Mouse (Mus musculus) MEL (cell line): Measurements from ENCODE around the gene Mterf2. TPM values are rescaled to one million over a fixed set of nuclear protein-coding genes. Genes with fewer than 3 reads are reported as not detected.

Source experiments
- DNase-seq: peaks from one replicate; pipeline ENCODE4 v3.0.0; 2011; ENCODE audit warnings: low read depth, low spot score
- H3K27ac ChIP-seq: 2 replicates; pipeline ENCODE4 v1.5.1; 2012; ENCODE audit warnings: low read depth, mild to moderate bottlenecking, control low read depth, low read length, moderate library complexity; ENCODE audit not compliant: control insufficient read depth
- H3K27me3 ChIP-seq, 2 experiments: fragments of 150-350 bp in 1 of 2; sonication (generic) in 1 of 2; 2 replicates each; pipeline ENCODE4 v1.6.1; 2012; ENCODE audit warnings: low read length in 2 of 2, mild to moderate bottlenecking in 2 of 2, improper control_type of control experiment in 1 of 2, moderate library complexity in 1 of 2; ENCODE audit not compliant: insufficient read depth in 2 of 2, control insufficient read depth in 1 of 2
- H3K36me3 ChIP-seq, 2 experiments: 2 replicates each; pipeline ENCODE4 v1.6.1; 2012 to 2014; ENCODE audit warnings: low read length in 2 of 2, improper control_type of control experiment in 1 of 2, inconsistent platforms in 1 of 2, mild to moderate bottlenecking in 1 of 2; ENCODE audit not compliant: insufficient read depth in 2 of 2, control insufficient read depth in 1 of 2
- H3K4me1 ChIP-seq, 2 experiments: fragments of 150-350 bp in 1 of 2; sonication (generic) in 1 of 2; 2 replicates each; pipeline ENCODE4 v1.6.1; 2012; ENCODE audit warnings: low read length in 2 of 2, improper control_type of control experiment in 1 of 2, mild to moderate bottlenecking in 1 of 2; ENCODE audit not compliant: insufficient read depth in 2 of 2, control insufficient read depth in 1 of 2
- H3K4me3 ChIP-seq, 2 experiments: fragments of 150-350 bp in 1 of 2; sonication (generic) in 1 of 2; 2 replicates each; pipeline ENCODE4 v1.5.1; 2012; ENCODE audit warnings: low read depth in 2 of 2, low read length in 2 of 2, mild to moderate bottlenecking in 2 of 2, moderate library complexity in 2 of 2, control low read depth in 1 of 2, improper control_type of control experiment in 1 of 2; ENCODE audit not compliant: control insufficient read depth in 1 of 2, insufficient read depth in 1 of 2
- H3K79me2 ChIP-seq: 2 replicates; pipeline ENCODE4 v1.6.1; 2012; ENCODE audit warnings: mild to moderate bottlenecking, low read length, moderate library complexity; ENCODE audit not compliant: control insufficient read depth, poor library complexity, insufficient read depth
- H3K9ac ChIP-seq: 2 replicates; pipeline ENCODE4 v1.6.1; 2012; ENCODE audit warnings: low read depth, mild to moderate bottlenecking, control low read depth, low read length, moderate library complexity; ENCODE audit not compliant: control insufficient read depth, poor library complexity, severe bottlenecking
- H3K9me3 ChIP-seq: fragments of 150-350 bp; sonication (generic); replicated peaks from 2 replicates; pipeline ENCODE4 v1.6.1; 2012; ENCODE audit warnings: mild to moderate bottlenecking, low read length, improper control_type of control experiment, moderate library complexity; ENCODE audit not compliant: insufficient read depth
- CHD1 ChIP-seq: IDR thresholded peaks from 2 replicates; pipeline ENCODE4 v1.6.1; 2012; ENCODE audit warnings: low read depth, mild to moderate bottlenecking, inconsistent platforms, low read length, improper control_type of control experiment
- E2F4 ChIP-seq: IDR thresholded peaks from 2 replicates; pipeline ENCODE4 v1.6.1; 2011; ENCODE audit warnings: low read depth, low read length, improper control_type of control experiment, borderline replicate concordance
- HCFC1 ChIP-seq: IDR thresholded peaks from 2 replicates; pipeline ENCODE4 v1.6.1; 2012; ENCODE audit warnings: low read depth, mild to moderate bottlenecking, inconsistent platforms, low read length, improper control_type of control experiment, moderate library complexity
- MAFK ChIP-seq: IDR thresholded peaks from 2 replicates; pipeline ENCODE4 v1.6.1; 2011; ENCODE audit warnings: low read depth, mild to moderate bottlenecking, low read length, improper control_type of control experiment, borderline replicate concordance
- MEF2A ChIP-seq: IDR thresholded peaks from 2 replicates; pipeline ENCODE4 v1.6.1; 2014; ENCODE audit warnings: low read depth, mild to moderate bottlenecking, inconsistent platforms, low read length, improper control_type of control experiment; ENCODE audit not compliant: poor library complexity, insufficient replicate concordance, severe bottlenecking; ENCODE audit errors: extremely low read depth
- NELFE ChIP-seq: IDR thresholded peaks from 2 replicates; pipeline ENCODE4 v1.6.1; 2011; ENCODE audit warnings: low read depth, low read length, improper control_type of control experiment
- POLR2A ChIP-seq, 2 experiments: IDR thresholded peaks; 2 replicates each; pipeline ENCODE4 v1.6.1; 2011 to 2012; ENCODE audit warnings: low read length in 2 of 2, mild to moderate bottlenecking in 2 of 2, control low read depth in 1 of 2, improper control_type of control experiment in 1 of 2, low read depth in 1 of 2, moderate library complexity in 1 of 2; ENCODE audit not compliant: control insufficient read depth in 1 of 2, insufficient read depth in 1 of 2, poor library complexity in 1 of 2
- POLR2AphosphoS2 ChIP-seq: IDR thresholded peaks from 2 replicates; pipeline ENCODE4 v1.6.1; 2011; ENCODE audit warnings: low read length, improper control_type of control experiment
- POLR2AphosphoS5 ChIP-seq: IDR thresholded peaks from 2 replicates; pipeline ENCODE4 v1.6.1; 2012; ENCODE audit warnings: low read depth, borderline replicate concordance, mild to moderate bottlenecking, inconsistent platforms, low read length, moderate library complexity, mixed read lengths
- RAD21 ChIP-seq: IDR thresholded peaks from 2 replicates; pipeline ENCODE4 v1.6.1; 2011; ENCODE audit warnings: mild to moderate bottlenecking, low read depth, low read length, improper control_type of control experiment
- RCOR1 ChIP-seq: IDR thresholded peaks from 2 replicates; pipeline ENCODE4 v1.6.1; 2012; ENCODE audit warnings: low read depth, mild to moderate bottlenecking, inconsistent platforms, low read length, improper control_type of control experiment
- SIN3A ChIP-seq: IDR thresholded peaks from 2 replicates; pipeline ENCODE4 v1.6.1; 2012; ENCODE audit warnings: low read length, improper control_type of control experiment, inconsistent platforms
- SMC3 ChIP-seq: IDR thresholded peaks from 2 replicates; pipeline ENCODE4 v1.6.1; 2011; ENCODE audit warnings: low read depth, low read length, improper control_type of control experiment
- TCF12 ChIP-seq: IDR thresholded peaks from 2 replicates; pipeline ENCODE4 v1.6.1; 2014; ENCODE audit warnings: low read depth, mild to moderate bottlenecking, inconsistent platforms, low read length, improper control_type of control experiment, moderate library complexity
- USF1 ChIP-seq: IDR thresholded peaks from 2 replicates; pipeline ENCODE4 v1.6.1; 2014; ENCODE audit warnings: low read depth, mild to moderate bottlenecking, inconsistent platforms, low read length, improper control_type of control experiment, moderate library complexity
- USF2 ChIP-seq, 2 experiments: IDR thresholded peaks; 2 replicates each; pipeline ENCODE4 v1.6.1; 2011 to 2012; ENCODE audit warnings: improper control_type of control experiment in 2 of 2, low read length in 2 of 2, borderline replicate concordance in 1 of 2, inconsistent platforms in 1 of 2, low read depth in 1 of 2, mild to moderate bottlenecking in 1 of 2; ENCODE audit not compliant: insufficient read depth in 1 of 2
- polyA plus RNA-seq, 2 experiments: library from polyadenylated mRNA; stranded (reverse) in 1 of 2; unstranded in 1 of 2; fragments of >175 nt in 1 of 2; fragments of >200 nt in 1 of 2; gene quantifications; 2 replicates each; pipeline versions ENCODE4 v1.2.1 to v1.2.4; 2012; ENCODE audit warnings: low replicate concordance in 2 of 2, low read depth in 1 of 2; ENCODE audit not compliant: insufficient read length in 2 of 2, insufficient read depth in 1 of 2, missing spikeins in 1 of 2
- total RNA-seq: library from RNA; depleted of rRNA; stranded (reverse); fragments of 300-350 nt; gene quantifications from 2 replicates; pipeline ENCODE4 v1.2.3, GENCODE M21; 2012; rRNA removed

The Mterf2 gene
- total and polyA plus RNA-seq, 3 experiments = 2.4 to 9.6 TPM; not detected in 1

- peaks cover 21% of the 10 kb centered on the region for H3K79me2 ChIP-seq
Measured at GRCm38 (mm10) chr10:85101841-85102240, 26.0 kb downstream of the Mterf2 start.

GRCm38 (mm10) chr10:85071605-85072152 lies 56.1 kb downstream of the Mterf2 start:
- no peaks in the 10 kb centered on the region for H3K4me1 ChIP-seq
- TF ChIP-seq SMC3 (no peak), E2F4 (no peak), TCF12 (no peak), MEF2A (no peak), MAFK (no peak), NELFE (no peak), CHD1 (no peak), SIN3A (no peak), RAD21 (no peak), POLR2A (IDR thresholded peaks at IDR 0.05; ENCODE audit: control insufficient read depth in 1 of 2, insufficient read depth in 1 of 2, low read depth in 1 of 2, low read length in 2 of 2, poor library complexity in 1 of 2) (no peak), USF1 (no peak), RCOR1 (no peak), POLR2AphosphoS5 (no peak)
- TF ChIP-seq, all 39 proteins: peak for 0
- no peak overlapping the region for H3K27ac ChIP-seq
- no peaks in the 10 kb centered on the region for H3K79me2 ChIP-seq
- no peaks in the 10 kb centered on the region for H3K9me3 ChIP-seq
- no peaks in the 10 kb centered on the region for H3K27me3 ChIP-seq
- H3K4me3 ChIP-seq = no peak overlapping the region
- no peak for DNase-seq
- no peak overlapping the region for H3K9ac ChIP-seq
- H3K36me3 ChIP-seq = no peaks in the 10 kb centered on the region

More at GRCm38 (mm10) chr10:85101841-85102240, 26.0 kb downstream of the Mterf2 start:
- Histone ChIP-seq H3K4me3 (peak overlapping the region; percentile 59 to 70), H3K9ac (peak overlapping the region; percentile 91), H3K36me3 (peaks cover 0 to 16% of the 10 kb centered on the region in 2 experiments; a peak in 2 of 4 replicates), H3K27ac (peak overlapping the region; percentile 84), H3K27me3 (no peaks in the 10 kb centered on the region; a peak in 1 of 4 replicates), H3K4me1 (peaks cover 4 to 6% of the 10 kb centered on the region in 2 experiments; a peak in 2 of 4 replicates), H3K9me3 (no peaks in the 10 kb centered on the region)
- DNase-seq = no peak
- TF ChIP-seq POLR2AphosphoS2 (peak; percentile 4; the same call in 1 of the 2 replicates), POLR2AphosphoS5 (0 out of 2 replicates have a peak, but pooled peaks have one; percentile 10), SIN3A (peak; percentile 12; the same call in 1 of the 2 replicates), HCFC1 (no peak), USF2 (IDR thresholded peaks at IDR 0.05; ENCODE audit: borderline replicate concordance in 1 of 2, insufficient read depth in 1 of 2, low read depth in 1 of 2, low read length in 2 of 2) (no peak)

Other genes with a start within 250 kb of the Mterf2 start
- 5.8 and 6.3 TPM in 2 replicates for gene Ric8b, start 210.4 kb downstream of the Mterf2 start, total RNA-seq
- gene Ric8b, start 210.4 kb downstream of the Mterf2 start, polyA plus RNA-seq = 1 to 10 TPM in 1 of 2 experiments, not detected in 1; 8.6 TPM
- gene Fhl4, start 25.5 kb downstream of the Mterf2 start, total RNA-seq = 0.69 TPM in 2 replicates
- gene Fhl4, start 25.5 kb downstream of the Mterf2 start, polyA plus RNA-seq = under 1 TPM in 1 of 2 experiments, not detected in 1; 0.63 TPM
- gene Tmem263, start 25.4 kb downstream of the Mterf2 start, total RNA-seq = 15.7 and 16.0 TPM in 2 replicates
- gene Tmem263, start 25.4 kb downstream of the Mterf2 start, polyA plus RNA-seq = 10 to 100 TPM in 1 of 2 experiments, not detected in 1; 11.8 TPM
- gene Cry1, start 57.0 kb upstream of the Mterf2 start, total RNA-seq = not detected in 2 replicates
- gene Cry1, start 57.0 kb upstream of the Mterf2 start, polyA plus RNA-seq = not detected